Mouse (Mus musculus) right cerebral cortex, postnatal 4 days (tissue): ENCODE data around the gene Ptger3.

Experiments used
- DNase-seq: peaks from one replicate; pipeline ENCODE4 v3.0.0-alpha.2; 2022

The Ptger3 gene

GRCm38 (mm10) chr3:157582626-157583405 lies 16.1 kb downstream of the Ptger3 start:
- no peak for DNase-seq

GRCm38 (mm10) chr3:157597837-157598379 lies 31.2 kb downstream of the Ptger3 start:
- no peak for DNase-seq

GRCm38 (mm10) chr3:157604684-157605410 lies 38.2 kb downstream of the Ptger3 start:
- no peak for DNase-seq

- DNase-seq, result no peak
These were observed 38.7 kb downstream of the Ptger3 start for GRCm38 (mm10) chr3:157605411-157605740.

- DNase-seq, result no peak
These were observed 46.9 kb downstream of the Ptger3 start for GRCm38 (mm10) chr3:157613542-157613941.

- DNase-seq, result no peak
These were observed 50.3 kb downstream of the Ptger3 start for GRCm38 (mm10) chr3:157616949-157617348.

GRCm38 (mm10) chr3:157627407-157627806 lies 60.7 kb downstream of the Ptger3 start:
- DNase-seq, result no peak

GRCm38 (mm10) chr3:157630671-157631070 lies 64.0 kb downstream of the Ptger3 start:
- no peak for DNase-seq

GRCm38 (mm10) chr3:157631383-157631782 lies 64.7 kb downstream of the Ptger3 start:
- DNase-seq, result no peak

GRCm38 (mm10) chr3:157634431-157634830 lies 67.7 kb downstream of the Ptger3 start:
- no peak for DNase-seq

- DNase-seq, result no peak
These were observed 69.0 kb downstream of the Ptger3 start for GRCm38 (mm10) chr3:157635713-157636112.

- DNase-seq, result no peak
These were observed 70.2 kb downstream of the Ptger3 start for GRCm38 (mm10) chr3:157636887-157637286.

GRCm38 (mm10) chr3:157637341-157637740 lies 70.6 kb downstream of the Ptger3 start:
- no peak for DNase-seq

GRCm38 (mm10) chr3:157641634-157642033 lies 74.9 kb downstream of the Ptger3 start:
- no peak for DNase-seq

- DNase-seq, result no peak
These were observed 94.9 kb downstream of the Ptger3 start for GRCm38 (mm10) chr3:157661622-157662021.

- DNase-seq, result no peak
These were observed 97.9 kb downstream of the Ptger3 start for GRCm38 (mm10) chr3:157664486-157665041.

GRCm38 (mm10) chr3:157665471-157665870 lies 98.8 kb downstream of the Ptger3 start:
- no peak for DNase-seq

- no peak for DNase-seq
These were observed 99.5 kb downstream of the Ptger3 start for GRCm38 (mm10) chr3:157666142-157666541.

GRCm38 (mm10) chr3:157686105-157686504 lies 119.4 kb downstream of the Ptger3 start:
- DNase-seq, result no peak

- no peak for DNase-seq
These were observed 121.9 kb downstream of the Ptger3 start for GRCm38 (mm10) chr3:157688419-157689162.
